Mouse (Mus musculus) bone marrow, adult 2 months (tissue): ENCODE measurements around the gene Rnf144a. TPM values are rescaled to one million over a fixed set of nuclear protein-coding genes. Genes with fewer than 3 reads are reported as not detected.

Experiments
- H3K27ac ChIP-seq: fragments of 200-500 bp; 2 replicates; pipeline ENCODE4 v1.5.1; 2012; ENCODE audit warnings: low read depth, mild to moderate bottlenecking, control low read depth, inconsistent platforms, low read length; ENCODE audit not compliant: control insufficient read depth, poor library complexity, insufficient read depth
- H3K4me1 ChIP-seq: fragments of 200-500 bp; 2 replicates; pipeline ENCODE4 v1.6.1; 2011; ENCODE audit warnings: low read length; ENCODE audit not compliant: control insufficient read depth, insufficient read depth
- H3K4me3 ChIP-seq: fragments of 200-500 bp; replicated peaks from 2 replicates; pipeline ENCODE3; 2011; ENCODE audit warnings: mild to moderate bottlenecking, low read depth, low read length, control low read depth; ENCODE audit not compliant: control insufficient read depth
- CTCF ChIP-seq: fragments of 200-500 bp; IDR thresholded peaks from 2 replicates; pipeline ENCODE4 v1.5.1; 2011; ENCODE audit warnings: low read length, control low read depth; ENCODE audit not compliant: control insufficient read depth, insufficient read depth
- POLR2A ChIP-seq: fragments of 200-500 bp; IDR thresholded peaks from 2 replicates; pipeline ENCODE4 v1.6.1; 2011; ENCODE audit warnings: low read depth, mild to moderate bottlenecking, control low read depth, low read length, borderline replicate concordance; ENCODE audit not compliant: control insufficient read depth
- WGBS: fragments of 180-500 bp; shearing (Covaris S2); methylation state at CpG from one replicate; pipeline ENCODE4 v1.1.7; 2018; 5-methylcytosine and 5-hydroxymethylcytosine counted together
- polyA plus RNA-seq: library from polyadenylated mRNA; stranded (reverse); fragments of >200 nt; gene quantifications from 2 replicates; pipeline ENCODE4 v1.2.4, GENCODE M21; 2011; ENCODE audit warnings: low replicate concordance; ENCODE audit not compliant: missing spikeins, insufficient read depth, insufficient read length

Gene Rnf144a
- polyA plus RNA-seq, 1 experiment: 13.2 TPM

GRCm38 (mm10) chr12:26285939-26286338, 129.1 kb downstream of the Rnf144a start:
- no peak overlapping the region for H3K27ac ChIP-seq

GRCm38 (mm10) chr12:26285460-26285859, 129.6 kb downstream of the Rnf144a start:
- TF ChIP-seq CTCF (no peak), POLR2A (no peak)
- H3K27ac ChIP-seq: no peak overlapping the region
- H3K4me1 ChIP-seq: no peaks in the 10 kb centered on the region; the same call in 1 of the 2 replicates
- H3K4me3 ChIP-seq: no peak overlapping the region
- WGBS: 83% methylated on average over 3 of the region's 3 CpGs

More at GRCm38 (mm10) chr12:26285939-26286338, 129.1 kb downstream of the Rnf144a start:
- no peaks in the 10 kb centered on the region; the same call in 1 of the 2 replicates for H3K4me1 ChIP-seq
- WGBS: 85% methylated on average over 8 of the region's 8 CpGs
- TF ChIP-seq POLR2A (no peak), CTCF (no peak)
- no peak overlapping the region for H3K4me3 ChIP-seq

GRCm38 (mm10) chr12:26280719-26281480, 134.2 kb downstream of the Rnf144a start:
- 74% methylated on average over 3 of the region's 3 CpGs for WGBS
- TF ChIP-seq CTCF (no peak), POLR2A (no peak)
- Histone ChIP-seq H3K27ac (no peak overlapping the region), H3K4me3 (no peak overlapping the region), H3K4me1 (no peaks in the 10 kb centered on the region)

- Histone ChIP-seq H3K4me1 (no peaks in the 10 kb centered on the region), H3K4me3 (no peak overlapping the region), H3K27ac (no peak overlapping the region)
- TF ChIP-seq CTCF (peak; percentile 24; the same call in 1 of the 2 replicates), POLR2A (no peak)
- WGBS: 57% methylated on average over 7 of the region's 7 CpGs
Observed at GRCm38 (mm10) chr12:26277002-26277669, 137.9 kb downstream of the Rnf144a start.

- Histone ChIP-seq H3K4me3 (no peak overlapping the region), H3K4me1 (no peaks in the 10 kb centered on the region), H3K27ac (no peak overlapping the region)
- TF ChIP-seq CTCF (no peak), POLR2A (no peak)
- 69% methylated on average over 2 of the region's 2 CpGs for WGBS
Observed at GRCm38 (mm10) chr12:26276556-26276955, 138.5 kb downstream of the Rnf144a start.

Other genes with a start within 250 kb of the Rnf144a start
- gene Rsad2, start 41.2 kb upstream of the Rnf144a start, polyA plus RNA-seq: 114 and 157 TPM in 2 replicates
- gene Cmpk2, start 54.0 kb upstream of the Rnf144a start, polyA plus RNA-seq: 24.7 and 27.8 TPM in 2 replicates